Mouse (Mus musculus): ENCODE measurements around the gene Sobp. TPM values are rescaled to one million over a fixed set of nuclear protein-coding genes. Genes with fewer than 3 reads are reported as not detected.

Sobp gene
- polyA plus RNA-seq, 1 experiment from 2014 or later: 4.5 TPM

- no peak overlapping the region for H3K4me3 ChIP-seq (ENCODE audit: low read depth, low read length)
- H3K9me3 ChIP-seq (ENCODE audit: control insufficient read depth, low read length): no peaks in the 10 kb centered on the region
- H3K27me3 ChIP-seq (replicated peaks; ENCODE audit: control insufficient read depth, insufficient read depth, low read length): no peaks in the 10 kb centered on the region
- H3K27ac ChIP-seq (replicated peaks; ENCODE audit: low read depth, low read length): no peak overlapping the region
- 0 out of 2 replicates have a peak, but pooled peaks cover 17% of the 10 kb centered on the region for H3K4me1 ChIP-seq (ENCODE audit: control insufficient read depth, insufficient read depth, low read length)
- no peaks in the 10 kb centered on the region for H3K36me3 ChIP-seq (ENCODE audit: control insufficient read depth, insufficient read depth, low read length)
- H3K4me2 ChIP-seq (ENCODE audit: low read depth, low read length): no peak overlapping the region
- no peak overlapping the region for H3K9ac ChIP-seq (ENCODE audit: low read depth, low read length)
- WGBS: 76% methylated on average over 4 of the region's 4 CpGs
- ATAC-seq (ENCODE audit: low read depth) (no peak), DNase-seq (ENCODE audit: low spot score) (no peak)
These were observed 139.5 kb downstream of the Sobp start for GRCm38 (mm10) chr10:43034811-43035210.

DNA sequence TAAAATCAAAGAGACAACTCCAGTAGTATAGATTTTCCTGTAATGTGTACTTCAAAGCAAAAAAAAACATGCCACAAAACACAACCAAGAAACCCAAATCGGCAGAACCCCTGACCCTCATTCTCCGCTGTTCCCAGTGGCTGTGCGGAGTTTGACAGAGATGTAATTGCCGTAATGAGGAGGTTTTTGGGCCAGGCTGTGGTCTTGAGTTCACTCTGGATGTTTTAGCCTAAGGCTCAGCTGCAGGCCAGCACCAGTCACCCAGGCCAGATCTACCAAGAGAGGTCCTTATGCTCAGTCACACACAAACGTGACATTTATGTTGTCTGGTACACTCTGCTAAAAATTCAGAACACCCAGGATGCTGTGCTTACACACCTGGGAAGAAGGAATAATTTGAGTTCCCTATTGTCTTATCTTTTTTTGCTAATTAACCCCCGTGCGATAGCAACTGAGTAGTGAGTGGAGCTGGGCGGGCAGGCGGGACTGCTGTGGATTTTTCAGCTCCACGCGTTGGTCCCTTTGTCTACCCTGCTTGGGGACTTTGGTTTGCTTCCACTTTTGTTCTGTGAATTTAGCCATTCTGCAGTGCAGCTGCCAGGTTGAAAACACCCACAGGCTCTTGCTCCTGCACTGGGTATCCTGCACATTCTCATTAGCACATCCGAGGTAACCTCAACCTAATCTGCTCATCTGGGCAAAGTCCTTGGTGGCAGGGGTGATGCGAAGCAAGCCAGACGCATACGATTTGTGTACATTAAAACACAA lies 140.7 kb downstream of the Sobp start:
- DNase-seq (ENCODE audit: low spot score) (no peak), ATAC-seq (ENCODE audit: low read depth) (no peak)
- Histone ChIP-seq H3K4me3 (ENCODE audit: low read depth, low read length) (no peak overlapping the region), H3K27me3 (replicated peaks; ENCODE audit: control insufficient read depth, insufficient read depth, low read length) (no peaks in the 10 kb centered on the region), H3K27ac (replicated peaks; ENCODE audit: low read depth, low read length) (no peak overlapping the region), H3K9ac (ENCODE audit: low read depth, low read length) (no peak overlapping the region), H3K4me2 (ENCODE audit: low read depth, low read length) (no peak overlapping the region), H3K9me3 (ENCODE audit: control insufficient read depth, low read length) (no peaks in the 10 kb centered on the region), H3K4me1 (ENCODE audit: control insufficient read depth, insufficient read depth, low read length) (0 out of 2 replicates have a peak, but pooled peaks cover 17% of the 10 kb centered on the region), H3K36me3 (ENCODE audit: control insufficient read depth, insufficient read depth, low read length) (no peaks in the 10 kb centered on the region)
- WGBS: 81% methylated on average over 15 of the region's 15 CpGs

- peaks cover 14% of the 10 kb centered on the region for H3K27me3 ChIP-seq (replicated peaks; ENCODE audit: control insufficient read depth, insufficient read depth, low read length)
- peaks cover 5% of the 10 kb centered on the region for H3K4me1 ChIP-seq (ENCODE audit: control insufficient read depth, insufficient read depth, low read length)
- H3K4me2 ChIP-seq (ENCODE audit: low read depth, low read length): no peak overlapping the region
- DNase-seq (ENCODE audit: low spot score) (no peak), ATAC-seq (ENCODE audit: low read depth) (no peak)
- 70% methylated on average over 9 of the region's 9 CpGs for WGBS
- no peak overlapping the region for H3K9ac ChIP-seq (ENCODE audit: low read depth, low read length)
- H3K4me3 ChIP-seq (ENCODE audit: low read depth, low read length): no peak overlapping the region
- no peaks in the 10 kb centered on the region for H3K36me3 ChIP-seq (ENCODE audit: control insufficient read depth, insufficient read depth, low read length)
- no peak overlapping the region for H3K27ac ChIP-seq (replicated peaks; ENCODE audit: low read depth, low read length)
- no peaks in the 10 kb centered on the region for H3K9me3 ChIP-seq (ENCODE audit: control insufficient read depth, low read length)
These were observed 147.3 kb downstream of the Sobp start for GRCm38 (mm10) chr10:43027006-43027405.

- Histone ChIP-seq H3K4me1 (ENCODE audit: control insufficient read depth, insufficient read depth, low read length) (peaks cover 11% of the 10 kb centered on the region), H3K36me3 (ENCODE audit: control insufficient read depth, insufficient read depth, low read length) (no peaks in the 10 kb centered on the region), H3K27ac (replicated peaks; ENCODE audit: low read depth, low read length) (no peak overlapping the region), H3K27me3 (replicated peaks; ENCODE audit: control insufficient read depth, insufficient read depth, low read length) (peaks cover 29% of the 10 kb centered on the region), H3K4me3 (ENCODE audit: low read depth, low read length) (no peak overlapping the region), H3K4me2 (ENCODE audit: low read depth, low read length) (no peak overlapping the region), H3K9me3 (ENCODE audit: control insufficient read depth, low read length) (no peaks in the 10 kb centered on the region), H3K9ac (ENCODE audit: low read depth, low read length) (no peak overlapping the region)
- 77% methylated on average over 10 of the region's 10 CpGs for WGBS
- DNase-seq (ENCODE audit: low spot score) (no peak), ATAC-seq (ENCODE audit: low read depth) (no peak)
These were observed 150.7 kb downstream of the Sobp start for GRCm38 (mm10) chr10:43023454-43024194.

DNA sequence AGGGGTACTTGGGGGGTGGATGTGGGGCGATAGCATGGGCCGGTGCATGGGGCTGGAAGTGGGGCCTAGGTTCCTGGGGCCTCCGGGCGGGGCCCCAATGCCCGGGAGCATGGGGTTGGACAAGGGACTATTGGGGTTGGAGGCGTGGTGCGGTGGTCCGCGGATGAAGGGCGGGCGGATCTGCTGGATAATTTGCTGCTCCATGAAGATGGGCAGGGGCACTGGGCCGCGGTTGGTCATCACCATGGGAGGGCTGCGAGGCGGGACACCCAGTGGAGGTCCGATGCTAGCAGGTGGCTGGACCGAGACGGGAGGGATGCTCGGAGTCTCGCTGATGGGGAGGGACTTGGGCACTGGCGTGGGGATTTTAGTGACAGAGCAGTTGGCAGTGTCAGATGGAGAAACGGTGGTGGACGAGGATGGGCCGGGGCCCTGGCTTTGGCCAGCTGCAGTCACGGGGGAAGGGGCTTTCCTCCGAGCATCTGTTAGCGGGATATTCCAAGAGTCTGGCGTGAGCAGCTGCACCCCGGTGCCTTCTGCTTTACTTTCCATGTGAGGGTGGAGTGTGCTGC lies 152.1 kb downstream of the Sobp start:
- H3K9me3 ChIP-seq (ENCODE audit: control insufficient read depth, low read length): no peaks in the 10 kb centered on the region
- H3K4me3 ChIP-seq (ENCODE audit: low read depth, low read length): peak overlapping the region; percentile 52
- no peak overlapping the region for H3K27ac ChIP-seq (replicated peaks; ENCODE audit: low read depth, low read length)
- DNase-seq (ENCODE audit: low spot score): peak; percentile 63
- H3K9ac ChIP-seq (ENCODE audit: low read depth, low read length): peak overlapping the region; percentile 68
- no peaks in the 10 kb centered on the region for H3K36me3 ChIP-seq (ENCODE audit: control insufficient read depth, insufficient read depth, low read length)
- 11% methylated on average over 26 of the region's 29 CpGs for WGBS
- ATAC-seq (ENCODE audit: low read depth): peak; percentile 64
- peak overlapping the region; percentile 98 for H3K4me2 ChIP-seq (ENCODE audit: low read depth, low read length)
- H3K4me1 ChIP-seq (ENCODE audit: control insufficient read depth, insufficient read depth, low read length): peaks cover 11% of the 10 kb centered on the region
- H3K27me3 ChIP-seq (replicated peaks; ENCODE audit: control insufficient read depth, insufficient read depth, low read length): peaks cover 29% of the 10 kb centered on the region

DNA sequence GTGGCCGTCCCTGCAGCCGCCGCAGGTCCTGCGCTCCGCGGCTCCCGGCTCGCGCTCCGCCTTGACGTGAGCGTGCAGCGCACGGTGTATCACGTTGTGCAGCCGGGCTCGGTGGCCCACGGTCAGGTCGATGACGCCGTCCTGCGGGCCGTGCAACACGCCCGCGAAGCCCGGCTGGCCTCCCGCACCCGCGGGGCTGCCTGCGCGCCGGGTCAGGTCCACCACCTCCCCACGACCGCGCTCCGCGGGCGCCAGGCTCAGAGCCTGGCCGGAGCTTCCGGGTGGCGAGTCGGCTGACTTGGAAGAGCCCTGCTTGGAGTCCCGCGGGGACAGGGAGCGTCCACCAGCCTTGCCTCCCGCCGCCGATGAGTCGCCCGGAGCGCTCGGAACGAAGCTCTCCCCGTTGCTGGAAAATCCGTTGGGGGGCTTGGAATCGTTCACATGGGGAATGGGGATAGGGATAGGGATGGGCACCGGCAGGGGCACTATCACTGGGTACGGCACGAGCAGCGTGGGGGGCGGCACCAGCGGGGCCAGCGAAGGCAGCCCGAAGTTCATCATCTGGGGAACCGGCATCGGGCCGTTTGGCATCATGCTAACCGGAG lies 152.7 kb downstream of the Sobp start:
- 0% methylated on average over 8 of the region's 69 CpGs for WGBS
- H3K4me1 ChIP-seq (ENCODE audit: control insufficient read depth, insufficient read depth, low read length): peaks cover 11% of the 10 kb centered on the region
- DNase-seq (ENCODE audit: low spot score) (no peak), ATAC-seq (ENCODE audit: low read depth) (peak; percentile 66)
- peak overlapping the region; percentile 52 for H3K4me3 ChIP-seq (ENCODE audit: low read depth, low read length)
- peak overlapping the region; percentile 98 for H3K4me2 ChIP-seq (ENCODE audit: low read depth, low read length)
- H3K27ac ChIP-seq (replicated peaks; ENCODE audit: low read depth, low read length): no peak overlapping the region
- peak overlapping the region; percentile 68 for H3K9ac ChIP-seq (ENCODE audit: low read depth, low read length)
- H3K36me3 ChIP-seq (ENCODE audit: control insufficient read depth, insufficient read depth, low read length): no peaks in the 10 kb centered on the region
- H3K27me3 ChIP-seq (replicated peaks; ENCODE audit: control insufficient read depth, insufficient read depth, low read length): peaks cover 29% of the 10 kb centered on the region
- H3K9me3 ChIP-seq (ENCODE audit: control insufficient read depth, low read length): no peaks in the 10 kb centered on the region

DNA sequence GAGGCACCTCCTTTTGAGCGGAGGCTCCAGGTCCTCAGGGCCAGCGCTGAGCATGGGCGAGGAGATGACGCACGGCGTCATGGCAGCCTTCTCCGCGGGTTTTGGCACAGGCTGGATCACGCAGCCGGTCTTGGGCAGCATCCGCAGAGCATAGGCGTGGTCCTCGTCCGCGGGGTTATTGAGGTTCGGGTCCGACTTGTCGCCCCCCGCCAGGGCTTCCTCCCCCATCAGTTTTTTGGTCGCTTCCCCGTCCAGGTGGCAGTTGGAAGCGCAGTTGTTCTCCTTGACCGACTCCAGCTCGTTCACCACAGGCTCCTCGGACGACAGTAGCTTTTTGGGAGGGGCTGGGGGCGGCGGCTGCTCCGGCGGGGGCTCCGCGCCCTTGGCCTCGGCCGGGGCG lies 153.3 kb downstream of the Sobp start:
- DNase-seq (ENCODE audit: low spot score): no peak
- Histone ChIP-seq H3K36me3 (ENCODE audit: control insufficient read depth, insufficient read depth, low read length) (no peaks in the 10 kb centered on the region), H3K4me3 (ENCODE audit: low read depth, low read length) (peak overlapping the region; percentile 52), H3K4me1 (ENCODE audit: control insufficient read depth, insufficient read depth, low read length) (peaks cover 11% of the 10 kb centered on the region), H3K4me2 (ENCODE audit: low read depth, low read length) (peak overlapping the region; percentile 98), H3K9me3 (ENCODE audit: control insufficient read depth, low read length) (no peaks in the 10 kb centered on the region), H3K9ac (ENCODE audit: low read depth, low read length) (peak overlapping the region; percentile 68), H3K27me3 (replicated peaks; ENCODE audit: control insufficient read depth, insufficient read depth, low read length) (peaks cover 29% of the 10 kb centered on the region), H3K27ac (replicated peaks; ENCODE audit: low read depth, low read length) (no peak overlapping the region)
- 17% methylated on average over 35 of the region's 35 CpGs for WGBS
- ATAC-seq (ENCODE audit: low read depth): no peak

DNA sequence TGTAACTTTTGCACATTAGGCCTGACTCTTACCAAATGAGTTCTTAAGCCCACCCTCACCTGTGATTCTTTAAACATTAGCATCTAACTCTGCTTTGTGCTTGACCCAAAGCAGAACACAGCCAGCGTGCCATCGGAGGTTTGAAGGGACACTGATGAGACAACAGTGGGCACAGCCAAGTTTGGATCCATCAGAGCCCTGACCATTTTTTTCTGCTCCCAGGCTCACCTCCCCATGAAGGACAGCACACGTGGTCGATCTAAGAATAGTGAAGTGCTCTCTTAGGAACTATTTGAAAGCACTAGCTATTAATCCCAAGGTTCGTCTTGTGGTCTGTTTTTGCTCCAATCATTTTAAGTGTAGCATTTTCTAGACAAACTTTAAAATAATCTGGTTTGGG lies 159.5 kb downstream of the Sobp start:
- DNase-seq (ENCODE audit: low spot score) (no peak), ATAC-seq (ENCODE audit: low read depth) (no peak)
- Histone ChIP-seq H3K4me1 (ENCODE audit: control insufficient read depth, insufficient read depth, low read length) (peaks cover 4% of the 10 kb centered on the region; the same call in 1 of the 2 replicates), H3K4me2 (ENCODE audit: low read depth, low read length) (no peak overlapping the region), H3K9ac (ENCODE audit: low read depth, low read length) (no peak overlapping the region), H3K4me3 (ENCODE audit: low read depth, low read length) (no peak overlapping the region), H3K27ac (replicated peaks; ENCODE audit: low read depth, low read length) (no peak overlapping the region), H3K36me3 (ENCODE audit: control insufficient read depth, insufficient read depth, low read length) (no peaks in the 10 kb centered on the region), H3K9me3 (ENCODE audit: control insufficient read depth, low read length) (no peaks in the 10 kb centered on the region), H3K27me3 (replicated peaks; ENCODE audit: control insufficient read depth, insufficient read depth, low read length) (no peaks in the 10 kb centered on the region)
- WGBS: 85% methylated on average over 5 of the region's 5 CpGs

Measured in embryonic facial prominence, embryonic 14.5 days (tissue).